Mouse (Mus musculus): ENCODE results near the gene Gm436. TPM values are rescaled to one million over a fixed set of nuclear protein-coding genes. Genes with fewer than 3 reads are reported as not detected.

Gene Gm436
- not detected in 2 replicates for polyA plus RNA-seq (2015; fragmentation: Nextera tagmentation; extraction: Ambion mirVana)

DNA sequence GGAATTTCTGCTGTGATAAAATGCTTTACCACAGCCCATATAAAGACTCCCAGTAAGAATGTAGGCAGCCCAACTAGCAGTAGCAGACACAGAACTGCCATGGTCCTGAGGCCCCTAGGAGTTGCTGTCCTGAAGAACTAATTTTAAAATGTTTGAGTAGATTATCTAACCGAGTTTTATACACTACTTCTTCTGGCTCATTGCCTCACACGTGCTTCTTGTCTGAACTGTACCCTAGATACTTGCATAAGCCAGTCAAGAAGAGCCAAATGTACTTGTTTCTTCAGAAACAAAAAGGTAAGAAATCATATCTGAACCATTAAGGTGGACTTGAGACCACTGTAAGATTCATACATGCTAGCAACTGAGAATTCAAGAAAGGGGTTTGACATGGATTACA lies at the start of gene Gm436:
Gene Gm436, minus strand, starts transcription at position 101 of the 400 bp plus-strand sequence.

DNA sequence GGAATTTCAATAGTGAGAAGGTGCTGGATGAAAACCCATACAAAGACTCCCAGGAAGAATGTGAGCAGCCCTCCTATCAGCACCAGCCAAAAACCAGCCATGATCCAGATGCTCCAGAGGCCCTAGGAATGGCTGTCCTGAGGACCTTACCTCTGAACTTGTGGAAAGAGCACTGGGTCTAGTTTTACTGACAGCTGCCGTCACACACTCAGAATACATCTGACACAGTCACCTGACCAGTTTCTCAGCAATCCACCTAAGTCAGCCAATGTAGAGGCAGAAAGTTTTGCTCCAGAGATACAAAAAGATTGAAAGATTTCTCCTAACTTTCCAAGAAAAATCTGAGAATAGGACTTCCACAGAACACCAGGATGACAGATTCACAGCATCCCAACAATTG lies 35.1 kb upstream of the Gm436 start, which contains the start of gene Gm13178:
Gene Gm13178, minus strand, starts transcription at position 101 of the 400 bp plus-strand sequence.

Other genes starting within 250 kb of the Gm436 start
- not detected in 2 replicates for gene 1700012P22Rik, start 247.6 kb downstream of the Gm436 start, polyA plus RNA-seq (2015; fragmentation: Nextera tagmentation; extraction: Ambion mirVana)
- not detected in 2 replicates for gene Gm9944, start 233.1 kb downstream of the Gm436 start, polyA plus RNA-seq (2015; fragmentation: Nextera tagmentation; extraction: Ambion mirVana)
- not detected in 2 replicates for gene Aadacl3, start 222.6 kb downstream of the Gm436 start, polyA plus RNA-seq (2015; fragmentation: Nextera tagmentation; extraction: Ambion mirVana)
- not detected in 2 replicates for gene 9430007A20Rik, start 166.5 kb downstream of the Gm436 start, polyA plus RNA-seq (2015; fragmentation: Nextera tagmentation; extraction: Ambion mirVana)
- not detected in 2 replicates for gene Gm13124, start 121.2 kb downstream of the Gm436 start, polyA plus RNA-seq (2015; fragmentation: Nextera tagmentation; extraction: Ambion mirVana)
- not detected in 2 replicates for gene Aadacl4, start 72.7 kb downstream of the Gm436 start, polyA plus RNA-seq (2015; fragmentation: Nextera tagmentation; extraction: Ambion mirVana)
- gene Gm13178, start 35.0 kb upstream of the Gm436 start, polyA plus RNA-seq (2015; fragmentation: Nextera tagmentation; extraction: Ambion mirVana), result not detected in 2 replicates
- not detected in 2 replicates for gene Gm438, start 100.2 kb upstream of the Gm436 start, polyA plus RNA-seq (2015; fragmentation: Nextera tagmentation; extraction: Ambion mirVana)
- 177 and 186 TPM in 2 replicates for gene Dhrs3, start 206.5 kb upstream of the Gm436 start, polyA plus RNA-seq (2015; fragmentation: Nextera tagmentation; extraction: Ambion mirVana)

Measured in urinary bladder, postnatal 0 days (tissue).